Mouse (Mus musculus) midbrain, postnatal 0 days (tissue): ENCODE results near the gene Ceacam18. TPM values are rescaled to one million over a fixed set of nuclear protein-coding genes. Genes with fewer than 3 reads are reported as not detected.
"Not testable (repeated sequence)": the region's sequence is repeated elsewhere in the genome, so short reads cannot be mapped to it uniquely, and the experiment has no call there.

ENCODE experiments used
- ATAC-seq: fragments of 200-750 bp; cut with Nextera tagmentation; 2 replicates; pipeline ENCODE4 v1.8.0; 2017; ENCODE audit warnings: moderate number of reproducible peaks, mild to moderate bottlenecking, moderate TSS enrichment, moderate library complexity; ENCODE audit not compliant: low FRiP score
- DNase-seq: peaks from one replicate; pipeline ENCODE4 v3.0.0-alpha.2; 2015; ENCODE audit warnings: low spot score
- H3K27ac ChIP-seq: fragments of 300-500 bp; sonication (generic); 2 replicates; pipeline ENCODE4 v1.5.1; 2014; ENCODE audit warnings: low read depth, mild to moderate bottlenecking, low read length, mixed read lengths
- H3K27me3 ChIP-seq: fragments of 300-500 bp; sonication (generic); 2 replicates; pipeline ENCODE4 v1.6.1; 2014; ENCODE audit warnings: low read length, control low read depth, mixed read lengths; ENCODE audit not compliant: insufficient read depth
- H3K36me3 ChIP-seq: fragments of 300-500 bp; sonication (generic); 2 replicates; pipeline ENCODE4 v1.6.1; 2014; ENCODE audit warnings: low read length, control low read depth, mixed read lengths; ENCODE audit not compliant: insufficient read depth
- H3K4me1 ChIP-seq: fragments of 300-500 bp; sonication (generic); 2 replicates; pipeline ENCODE4 v1.6.1; 2014; ENCODE audit warnings: mild to moderate bottlenecking, control low read depth, antibody characterized with exemption, low read length, mixed read lengths; ENCODE audit not compliant: insufficient read depth
- H3K4me2 ChIP-seq: fragments of 300-500 bp; sonication (generic); 2 replicates; pipeline ENCODE4 v1.6.1; 2014; ENCODE audit warnings: low read depth, mild to moderate bottlenecking, low read length, mixed read lengths; ENCODE audit not compliant: poor library complexity, severe bottlenecking
- H3K4me3 ChIP-seq: fragments of 300-500 bp; sonication (generic); 2 replicates; pipeline ENCODE4 v1.5.1; 2014; ENCODE audit warnings: low read depth, mild to moderate bottlenecking, low read length, moderate library complexity
- H3K9ac ChIP-seq: fragments of 300-500 bp; sonication (generic); replicated peaks from 2 replicates; pipeline ENCODE4 v1.6.1; 2014; ENCODE audit warnings: mild to moderate bottlenecking, low read length, moderate library complexity, mixed read lengths; ENCODE audit not compliant: poor library complexity, severe bottlenecking
- H3K9me3 ChIP-seq: fragments of 300-500 bp; sonication (generic); 2 replicates; pipeline ENCODE4 v1.6.1; 2016; ENCODE audit warnings: low read length, control low read depth
- CTCF ChIP-seq: IDR thresholded peaks from 2 replicates; pipeline ENCODE4 v1.5.1; 2016; ENCODE audit warnings: antibody characterized with exemption, mild to moderate bottlenecking
- WGBS: fragments of 180-500 bp; shearing (Covaris S2); extraction: QIAGEN DNeasy Blood & Tissue Kit; methylation state at CpG from one replicate; pipeline ENCODE4 v1.1.7; 2014; 5-methylcytosine and 5-hydroxymethylcytosine counted together
- polyA plus RNA-seq: library from polyadenylated mRNA; unstranded; fragments of >200 nt; fragmentation: Nextera tagmentation; extraction: Ambion mirVana; gene quantifications from 2 replicates; pipeline ENCODE4 v1.2.1, GENCODE M21; 2015
- total RNA-seq: library from RNA; depleted of rRNA; stranded (reverse); fragments of >200 nt; gene quantifications from 2 replicates; pipeline ENCODE4 v1.2.3, GENCODE M21; 2014; rRNA removed

Gene Ceacam18
- total and polyA plus RNA-seq, 2 experiments from 2014 or later: not detected

DNA sequence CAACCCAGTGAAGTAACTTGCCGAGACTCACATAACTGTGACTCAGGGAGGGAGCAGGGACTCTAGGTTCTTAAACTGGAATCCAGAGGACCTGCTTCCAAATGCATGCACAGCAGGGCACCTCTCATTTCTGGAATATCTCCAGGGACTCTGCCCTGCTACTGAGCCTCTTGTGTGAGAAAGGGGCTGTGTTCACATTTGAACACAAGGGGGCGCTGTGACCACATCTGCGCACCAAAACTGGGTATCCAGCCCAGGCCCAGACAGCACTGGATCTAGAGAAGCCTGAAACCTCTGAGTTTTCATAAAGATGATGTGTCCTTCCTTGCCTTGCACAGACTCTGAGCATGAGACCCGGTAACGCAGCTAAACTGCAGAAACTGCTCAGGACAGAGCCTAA lies 46.5 kb downstream of the Ceacam18 start:
- ATAC-seq (peak; percentile 64), DNase-seq (peak; percentile 66)
- Histone ChIP-seq H3K9me3 (0 out of 2 replicates have a peak, but pooled peaks cover 5% of the 10 kb centered on the region), H3K27me3 (no peaks in the 10 kb centered on the region), H3K9ac (no peak overlapping the region), H3K4me1 (no peaks in the 10 kb centered on the region), H3K36me3 (peaks cover 17% of the 10 kb centered on the region), H3K27ac (no peak overlapping the region), H3K4me2 (no peak overlapping the region), H3K4me3 (no peak overlapping the region)
- WGBS: 15% methylated on average over 5 of the region's 5 CpGs
- peak; percentile 88 for TF ChIP-seq CTCF

DNA sequence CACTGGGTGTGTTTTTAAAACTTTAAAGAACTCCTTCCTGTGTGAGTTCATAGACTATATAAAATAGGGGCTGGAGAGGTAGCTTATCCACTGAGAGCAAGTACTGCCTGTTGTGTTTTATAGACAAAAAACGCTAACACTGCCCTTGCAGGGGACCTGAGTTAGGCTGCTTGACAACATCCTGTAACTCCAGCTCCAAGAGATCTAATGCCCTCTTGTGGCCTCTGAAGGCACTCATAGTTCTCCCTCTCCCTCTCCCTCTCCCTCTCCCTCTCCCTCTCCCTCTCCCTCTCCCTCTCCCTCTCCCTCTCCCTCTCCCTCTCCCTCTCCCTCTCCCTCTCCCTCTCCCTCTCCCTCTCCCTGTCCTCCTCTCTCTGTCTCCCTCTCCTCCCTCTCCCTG lies 48.0 kb downstream of the Ceacam18 start:
- not testable (repeated sequence) for H3K4me1 ChIP-seq, ATAC-seq, H3K4me2 ChIP-seq, H3K9me3 ChIP-seq, H3K36me3 ChIP-seq, H3K9ac ChIP-seq, H3K27me3 ChIP-seq, H3K27ac ChIP-seq, H3K4me3 ChIP-seq
- 0% methylated on average over 1 of the region's 1 CpGs for WGBS
- TF ChIP-seq CTCF: peak; percentile 43
- DNase-seq: peak; percentile 15

DNA sequence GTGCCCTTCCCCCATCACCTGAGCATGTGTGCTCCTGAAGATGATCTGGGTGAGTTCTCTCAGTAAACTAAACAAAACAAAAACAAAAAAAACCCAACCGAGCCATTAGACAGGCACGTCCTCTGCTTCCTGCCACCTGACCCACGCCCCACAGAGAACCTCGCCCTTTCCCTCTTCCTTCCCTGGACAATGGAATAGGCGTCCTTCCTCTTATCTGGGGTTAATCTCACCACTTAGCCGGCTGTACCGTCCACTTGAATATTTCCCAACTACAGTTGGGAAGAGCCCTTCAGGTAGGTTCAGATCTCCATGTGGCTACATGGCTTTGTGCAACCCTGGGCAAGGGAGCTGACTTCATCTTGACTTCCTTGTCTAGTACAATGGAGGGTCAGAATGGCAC lies 50.6 kb downstream of the Ceacam18 start:
- no peak for DNase-seq
- Histone ChIP-seq H3K27ac (no peak overlapping the region), H3K9me3 (no peaks in the 10 kb centered on the region), H3K36me3 (no peaks in the 10 kb centered on the region), H3K27me3 (no peaks in the 10 kb centered on the region), H3K4me3 (no peak overlapping the region), H3K4me1 (no peaks in the 10 kb centered on the region), H3K9ac (no peak overlapping the region), H3K4me2 (no peak overlapping the region)
- ATAC-seq: no peak
- no peak for TF ChIP-seq CTCF
- 71% methylated on average over 7 of the region's 7 CpGs for WGBS

DNA sequence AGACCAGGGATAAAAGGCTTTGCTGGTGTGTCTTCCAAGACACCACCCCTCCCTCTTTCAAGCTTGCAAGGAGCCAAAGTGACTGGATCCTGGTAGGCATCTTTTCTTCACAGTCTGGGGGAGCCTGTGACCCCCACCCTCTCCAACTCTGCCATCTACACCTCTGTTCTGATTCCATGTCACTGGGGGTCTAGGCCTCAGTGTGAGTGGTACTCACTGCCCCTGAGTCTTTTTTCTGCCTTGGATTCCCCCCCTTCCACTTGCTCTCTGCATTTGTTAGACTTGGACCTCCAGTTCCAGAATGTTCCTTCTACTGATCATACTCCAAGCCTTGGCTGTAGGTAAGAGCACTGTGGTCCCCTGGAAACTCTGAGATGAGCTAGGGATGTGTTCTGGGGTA lies 55.6 kb downstream of the Ceacam18 start, which contains the start of gene Klk14:
Klk14 (plus strand) TSS at position 301 of the 400 bp plus-strand sequence.
- Histone ChIP-seq H3K27me3 (no peaks in the 10 kb centered on the region), H3K27ac (no peak within 1 kb of the TSS), H3K9ac (no peak within 1 kb of the TSS), H3K4me1 (no peaks in the 10 kb centered on the region), H3K9me3 (no peaks in the 10 kb centered on the region), H3K4me2 (no peak within 1 kb of the TSS), H3K4me3 (no peak within 1 kb of the TSS), H3K36me3 (no peaks in the 10 kb centered on the region)
- DNase-seq (no peak), ATAC-seq (no peak)
- TF ChIP-seq CTCF: no peak

Other genes starting within 250 kb of the Ceacam18 start
- gene Siglecg, start 226.5 kb upstream of the Ceacam18 start, total RNA-seq: 0.05 TPM in 1 of 2 replicates, not detected in the other
- gene Siglecg, start 226.5 kb upstream of the Ceacam18 start, polyA plus RNA-seq: not detected in 2 replicates
- not detected in 2 replicates for gene Lim2, start 207.0 kb upstream of the Ceacam18 start, total RNA-seq
- gene Lim2, start 207.0 kb upstream of the Ceacam18 start, polyA plus RNA-seq: not detected in 2 replicates
- gene Nkg7, start 197.6 kb upstream of the Ceacam18 start, total RNA-seq: not detected in 2 replicates
- gene Nkg7, start 197.6 kb upstream of the Ceacam18 start, polyA plus RNA-seq: 0.32 TPM in 1 of 2 replicates, not detected in the other
- not detected in 2 replicates for gene Cldnd2, start 193.9 kb upstream of the Ceacam18 start, total RNA-seq
- not detected in 2 replicates for gene Cldnd2, start 193.9 kb upstream of the Ceacam18 start, polyA plus RNA-seq
- 27.0 and 28.6 TPM in 2 replicates for gene Etfb, start 190.6 kb upstream of the Ceacam18 start, total RNA-seq
- gene Etfb, start 190.6 kb upstream of the Ceacam18 start, polyA plus RNA-seq: 94.0 and 97.8 TPM in 2 replicates
- 1.7 and 6.6 TPM in 2 replicates for gene Gm45233, start 190.6 kb upstream of the Ceacam18 start, total RNA-seq
- gene Gm45233, start 190.6 kb upstream of the Ceacam18 start, polyA plus RNA-seq: 0.44 and 0.71 TPM in 2 replicates
- gene Vsig10l, start 171.6 kb upstream of the Ceacam18 start, total RNA-seq: 25.8 and 40.2 TPM in 2 replicates
- 29.0 and 29.7 TPM in 2 replicates for gene Vsig10l, start 171.6 kb upstream of the Ceacam18 start, polyA plus RNA-seq
- 54.7 and 72.4 TPM in 2 replicates for gene Iglon5, start 144.6 kb upstream of the Ceacam18 start, total RNA-seq
- 7.8 and 7.9 TPM in 2 replicates for gene Iglon5, start 144.6 kb upstream of the Ceacam18 start, polyA plus RNA-seq
- gene 4931406B18Rik, start 128.8 kb upstream of the Ceacam18 start, total RNA-seq: not detected in 2 replicates
- not detected in 2 replicates for gene 4931406B18Rik, start 128.8 kb upstream of the Ceacam18 start, polyA plus RNA-seq
- 1.5 TPM in 2 replicates for gene Cd33, start 90.3 kb upstream of the Ceacam18 start, total RNA-seq
- 1.4 and 2.1 TPM in 2 replicates for gene Cd33, start 90.3 kb upstream of the Ceacam18 start, polyA plus RNA-seq
- 9.4 and 13.0 TPM in 2 replicates for gene Zfp658, start 72.5 kb upstream of the Ceacam18 start, total RNA-seq
- gene Zfp658, start 72.5 kb upstream of the Ceacam18 start, polyA plus RNA-seq: 2.4 and 3.1 TPM in 2 replicates
- 13.9 and 15.5 TPM in 2 replicates for gene Zfp719, start 55.1 kb upstream of the Ceacam18 start, total RNA-seq
- gene Zfp719, start 55.1 kb upstream of the Ceacam18 start, polyA plus RNA-seq: 4.9 and 5.5 TPM in 2 replicates
- 1.3 and 1.6 TPM in 2 replicates for gene Zfp819, start 27.5 kb upstream of the Ceacam18 start, total RNA-seq
- 0.23 and 0.49 TPM in 2 replicates for gene Zfp819, start 27.5 kb upstream of the Ceacam18 start, polyA plus RNA-seq
- not detected in 2 replicates for gene Siglece, start 25.5 kb downstream of the Ceacam18 start, total RNA-seq
- 0.43 TPM in 1 of 2 replicates, not detected in the other for gene Siglece, start 25.5 kb downstream of the Ceacam18 start, polyA plus RNA-seq
- 36.7 and 40.4 TPM in 2 replicates for gene Ctu1, start 37.3 kb downstream of the Ceacam18 start, total RNA-seq
- gene Ctu1, start 37.3 kb downstream of the Ceacam18 start, polyA plus RNA-seq: 21.2 and 21.6 TPM in 2 replicates
- not detected in 2 replicates for gene Klk14, start 55.7 kb downstream of the Ceacam18 start, total RNA-seq
- gene Klk14, start 55.7 kb downstream of the Ceacam18 start, polyA plus RNA-seq: not detected in 2 replicates
- gene Klk13, start 77.9 kb downstream of the Ceacam18 start, total RNA-seq: 0.22 TPM in 1 of 2 replicates, not detected in the other
- gene Klk13, start 77.9 kb downstream of the Ceacam18 start, polyA plus RNA-seq: 0.11 and 0.29 TPM in 2 replicates
- not detected in 2 replicates for gene Klk12, start 134.2 kb downstream of the Ceacam18 start, total RNA-seq
- not detected in 2 replicates for gene Klk12, start 134.2 kb downstream of the Ceacam18 start, polyA plus RNA-seq
- gene Klk11, start 139.9 kb downstream of the Ceacam18 start, total RNA-seq: 0.19 TPM in 1 of 2 replicates, not detected in the other
- gene Klk11, start 139.9 kb downstream of the Ceacam18 start, polyA plus RNA-seq: not detected in 2 replicates
- 0.66 TPM in 1 of 2 replicates, not detected in the other for gene Klk10, start 146.3 kb downstream of the Ceacam18 start, total RNA-seq
- gene Klk10, start 146.3 kb downstream of the Ceacam18 start, polyA plus RNA-seq: 0.28 TPM in 1 of 2 replicates, not detected in the other
- gene Klk9, start 157.2 kb downstream of the Ceacam18 start, total RNA-seq: not detected in 2 replicates
- 0.15 TPM in 1 of 2 replicates, not detected in the other for gene Klk9, start 157.2 kb downstream of the Ceacam18 start, polyA plus RNA-seq
- 6.7 and 9.5 TPM in 2 replicates for gene Klk8, start 162.9 kb downstream of the Ceacam18 start, total RNA-seq
- gene Klk8, start 162.9 kb downstream of the Ceacam18 start, polyA plus RNA-seq: 7.4 and 12.0 TPM in 2 replicates
- gene Klk7, start 176.6 kb downstream of the Ceacam18 start, total RNA-seq: 0.14 and 0.16 TPM in 2 replicates
- 0.15 and 0.16 TPM in 2 replicates for gene Klk7, start 176.6 kb downstream of the Ceacam18 start, polyA plus RNA-seq
- gene Klk6, start 189.8 kb downstream of the Ceacam18 start, total RNA-seq: not detected in 2 replicates
- not detected in 2 replicates for gene Klk6, start 189.8 kb downstream of the Ceacam18 start, polyA plus RNA-seq
- gene Klk5, start 207.3 kb downstream of the Ceacam18 start, total RNA-seq: not detected in 2 replicates
- not detected in 2 replicates for gene Klk5, start 207.3 kb downstream of the Ceacam18 start, polyA plus RNA-seq
- gene Klk4, start 246.5 kb downstream of the Ceacam18 start, total RNA-seq: 0.16 TPM in 1 of 2 replicates, not detected in the other
- gene Klk4, start 246.5 kb downstream of the Ceacam18 start, polyA plus RNA-seq: not detected in 2 replicates